In genomic region chr7:28438771-28439170, GRCm38 (mm10) we compare ENCODE assay signal across 23 mouse cellular contexts.
"Had no signal": no experiment of that assay in that cellular context is flagged by ENCODE, and none has a peak within 500 bp of the region (broad histone marks: within the 10 kb centered on the region; RNA-seq: fewer than 3 reads in every experiment).

No protein-coding gene starts in this region.

- H3K9ac ChIP-seq: heart, embryonic 13.5 days; heart, embryonic 15.5 days; hindbrain, embryonic 13.5 days; hindbrain, embryonic 15.5 days; kidney, embryonic 15.5 days; limb, embryonic 12.5 days had no signal

- H3K9me3 ChIP-seq: heart, embryonic 13.5 days; heart, embryonic 15.5 days; hindbrain, embryonic 13.5 days; hindbrain, embryonic 15.5 days; kidney, embryonic 15.5 days; limb, embryonic 10.5 days; limb, embryonic 12.5 days had no signal

- DNase-seq: gastrocnemius, postnatal 14 days; gastrocnemius, postnatal 36 days; heart, adult 2 months; heart, postnatal 14 days; heart, postnatal 36 days; kidney, adult 11 months; kidney, adult 2 months; kidney, adult 9 months; kidney, postnatal 14 days; kidney, postnatal 36 days had no signal

- H3K36me3 ChIP-seq: heart, embryonic 13.5 days; heart, embryonic 15.5 days; hindbrain, embryonic 13.5 days; hindbrain, embryonic 15.5 days; kidney, embryonic 15.5 days; limb, embryonic 12.5 days had no signal

- H3K4me3 ChIP-seq: heart, adult 2 months; heart, embryonic 13.5 days; heart, embryonic 15.5 days; hindbrain, embryonic 13.5 days; hindbrain, embryonic 15.5 days; kidney, embryonic 15.5 days; layer of hippocampus, adult 2 months; left cerebral cortex, adult 2 months; limb, embryonic 10.5 days; limb, embryonic 12.5 days had no signal

- H3K27me3 ChIP-seq: heart, embryonic 13.5 days; heart, embryonic 15.5 days; hindbrain, embryonic 13.5 days; hindbrain, embryonic 15.5 days; kidney, embryonic 15.5 days; limb, embryonic 12.5 days had no signal

- H3K4me2 ChIP-seq: heart, embryonic 11.5 days; heart, embryonic 13.5 days; heart, embryonic 15.5 days; hindbrain, embryonic 13.5 days; hindbrain, embryonic 15.5 days; kidney, embryonic 15.5 days; limb, embryonic 12.5 days had no signal

- H3K27ac ChIP-seq: heart, adult 2 months; heart, embryonic 13.5 days; heart, embryonic 15.5 days; hindbrain, embryonic 13.5 days; hindbrain, embryonic 15.5 days; hindbrain, postnatal 0 days; kidney, embryonic 15.5 days; kidney, postnatal 0 days; layer of hippocampus, adult 2 months; left cerebral cortex, adult 2 months; limb, embryonic 10.5 days; limb, embryonic 12.5 days had no signal

- ATAC-seq: hindbrain, postnatal 0 days; intestine, embryonic 16.5 days had no signal
